Mouse (Mus musculus) thymus, adult 2 months (tissue): ENCODE measurements around the gene Krt33b. TPM values are rescaled to one million over a fixed set of nuclear protein-coding genes. Genes with fewer than 3 reads are reported as not detected.

Experiments
- DNase-seq: peaks from one replicate; pipeline ENCODE4 v3.0.0; 2021
- H3K27ac ChIP-seq: fragments of 200-500 bp; 2 replicates; pipeline ENCODE4 v1.5.1; 2012; ENCODE audit warnings: low read length, control low read depth; ENCODE audit not compliant: control insufficient read depth, insufficient read depth
- H3K27me3 ChIP-seq: fragments of 200-500 bp; 2 replicates; pipeline ENCODE4 v1.6.1; 2012; ENCODE audit warnings: mild to moderate bottlenecking, low read length, moderate library complexity, mixed read lengths; ENCODE audit not compliant: control insufficient read depth, insufficient read depth
- H3K36me3 ChIP-seq: fragments of 200-500 bp; 2 replicates; pipeline ENCODE4 v1.6.1; 2012; ENCODE audit warnings: mild to moderate bottlenecking, low read length, moderate library complexity; ENCODE audit not compliant: control insufficient read depth, insufficient read depth
- H3K4me1 ChIP-seq: fragments of 200-500 bp; replicated peaks from 2 replicates; pipeline ENCODE4 v1.6.1; 2012; ENCODE audit warnings: low read length; ENCODE audit not compliant: control insufficient read depth, insufficient read depth
- H3K4me3 ChIP-seq: fragments of 200-500 bp; 2 replicates; pipeline ENCODE4 v1.5.1; 2012; ENCODE audit warnings: mild to moderate bottlenecking, low read length, control low read depth, moderate library complexity; ENCODE audit not compliant: control insufficient read depth, insufficient read depth
- CTCF ChIP-seq: fragments of 200-500 bp; IDR thresholded peaks from 2 replicates; pipeline ENCODE4 v1.5.1; 2012; ENCODE audit warnings: mild to moderate bottlenecking, control low read depth, low read length, moderate library complexity, borderline replicate concordance; ENCODE audit not compliant: control insufficient read depth, poor library complexity, insufficient read depth; ENCODE audit errors: extremely low read depth
- POLR2A ChIP-seq: fragments of 200-500 bp; IDR thresholded peaks from 2 replicates; pipeline ENCODE4 v1.6.1; 2012; ENCODE audit warnings: mild to moderate bottlenecking, low read length, control low read depth, moderate library complexity; ENCODE audit not compliant: control insufficient read depth, poor library complexity, insufficient read depth; ENCODE audit errors: extremely low read depth
- WGBS: fragments of 180-500 bp; shearing (Covaris S2); methylation state at CpG from one replicate; pipeline ENCODE4 v1.1.7; 2018; 5-methylcytosine and 5-hydroxymethylcytosine counted together
- polyA plus RNA-seq: library from polyadenylated mRNA; depleted of rRNA; stranded (reverse); fragments of >200 nt; gene quantifications from 2 replicates; pipeline ENCODE4 v1.2.3, GENCODE M21; 2012; rRNA removed

Krt33b gene
- polyA plus RNA-seq, 1 experiment = 0.44 TPM

- H3K27ac ChIP-seq = no peak overlapping the region
- no peak for DNase-seq
- no peak overlapping the region for H3K4me3 ChIP-seq
- 85% methylated on average over 20 of the region's 20 CpGs for WGBS
- no peaks in the 10 kb centered on the region for H3K27me3 ChIP-seq
- TF ChIP-seq POLR2A = no peak
- TF ChIP-seq CTCF = no peak
- no peaks in the 10 kb centered on the region for H3K36me3 ChIP-seq
- no peaks in the 10 kb centered on the region for H3K4me1 ChIP-seq
Measured at GRCm38 (mm10) chr11:99985291-99986092, 44.2 kb downstream of the Krt33b start.

- Histone ChIP-seq H3K27ac (no peak overlapping the region), H3K4me1 (no peaks in the 10 kb centered on the region), H3K27me3 (no peaks in the 10 kb centered on the region), H3K4me3 (no peak overlapping the region), H3K36me3 (no peaks in the 10 kb centered on the region)
- no peak for DNase-seq
- TF ChIP-seq POLR2A (no peak), CTCF (no peak)
- WGBS = 93% methylated on average over 1 of the region's 1 CpGs
Measured at GRCm38 (mm10) chr11:99983442-99983841, 46.2 kb downstream of the Krt33b start.

- Histone ChIP-seq H3K36me3 (no peaks in the 10 kb centered on the region), H3K4me3 (no peak overlapping the region), H3K27me3 (no peaks in the 10 kb centered on the region), H3K27ac (no peak overlapping the region), H3K4me1 (no peaks in the 10 kb centered on the region)
- 94% methylated on average over 9 of the region's 9 CpGs for WGBS
- no peak for DNase-seq
- no peak for TF ChIP-seq POLR2A
Measured at GRCm38 (mm10) chr11:99982731-99983130, 46.9 kb downstream of the Krt33b start.

GRCm38 (mm10) chr11:99978953-99979352 lies 50.7 kb downstream of the Krt33b start, which contains the start of gene Krtap29-1:
Gene Krtap29-1, minus strand, starts transcription at chr11:99979053.
- H3K36me3 ChIP-seq = no peaks in the 10 kb centered on the region
- WGBS = 78% methylated on average over 5 of the region's 5 CpGs
- DNase-seq = no peak
- no peaks in the 10 kb centered on the region for H3K4me1 ChIP-seq
- TF ChIP-seq POLR2A (no peak), CTCF (no peak)
- no peaks in the 10 kb centered on the region for H3K27me3 ChIP-seq
- H3K4me3 ChIP-seq = no peak within 1 kb of the TSS
- no peak within 1 kb of the TSS for H3K27ac ChIP-seq

Other genes with a start within 250 kb of the Krt33b start
- gene Krtap4-8, start 249.2 kb downstream of the Krt33b start, polyA plus RNA-seq = not detected in 2 replicates
- gene Krtap4-9, start 244.7 kb downstream of the Krt33b start, polyA plus RNA-seq = 0.17 TPM in 1 of 2 replicates, not detected in the other
- gene Gm11596, start 236.4 kb downstream of the Krt33b start, polyA plus RNA-seq = not detected in 2 replicates
- not detected in 2 replicates for gene Gm11569, start 230.9 kb downstream of the Krt33b start, polyA plus RNA-seq
- gene Gm11554, start 225.4 kb downstream of the Krt33b start, polyA plus RNA-seq = not detected in 2 replicates
- gene Krtap4-13, start 220.0 kb downstream of the Krt33b start, polyA plus RNA-seq = not detected in 2 replicates
- gene Gm11564, start 214.2 kb downstream of the Krt33b start, polyA plus RNA-seq = not detected in 2 replicates
- gene 2300003K06Rik, start 191.8 kb downstream of the Krt33b start, polyA plus RNA-seq = not detected in 2 replicates
- 0.28 TPM in 1 of 2 replicates, not detected in the other for gene Krtap4-16, start 178.3 kb downstream of the Krt33b start, polyA plus RNA-seq
- not detected in 2 replicates for gene Gm11568, start 172.0 kb downstream of the Krt33b start, polyA plus RNA-seq
- gene Gm11559, start 165.4 kb downstream of the Krt33b start, polyA plus RNA-seq = 0.31 TPM in 1 of 2 replicates, not detected in the other
- not detected in 2 replicates for gene Krtap9-1, start 156.5 kb downstream of the Krt33b start, polyA plus RNA-seq
- gene Gm11567, start 150.7 kb downstream of the Krt33b start, polyA plus RNA-seq = not detected in 2 replicates
- 0.13 TPM in 1 of 2 replicates, not detected in the other for gene Krtap31-1, start 121.9 kb downstream of the Krt33b start, polyA plus RNA-seq
- gene Gm11565, start 115.1 kb downstream of the Krt33b start, polyA plus RNA-seq = not detected in 2 replicates
- gene Krtap31-2, start 93.6 kb downstream of the Krt33b start, polyA plus RNA-seq = 0.11 TPM in 1 of 2 replicates, not detected in the other
- not detected in 2 replicates for gene Krtap9-5, start 81.4 kb downstream of the Krt33b start, polyA plus RNA-seq
- gene Krtap29-1, start 50.8 kb downstream of the Krt33b start, polyA plus RNA-seq = not detected in 2 replicates
- not detected in 2 replicates for gene Krtap16-1, start 43.3 kb downstream of the Krt33b start, polyA plus RNA-seq
- gene Krtap17-1, start 35.9 kb downstream of the Krt33b start, polyA plus RNA-seq = 0.31 and 0.43 TPM in 2 replicates
- 0.11 and 0.14 TPM in 2 replicates for gene Krt33a, start 13.7 kb downstream of the Krt33b start, polyA plus RNA-seq
- not detected in 2 replicates for gene Krt34, start 11.7 kb upstream of the Krt33b start, polyA plus RNA-seq
- 0.15 and 0.23 TPM in 2 replicates for gene Krt31, start 20.7 kb upstream of the Krt33b start, polyA plus RNA-seq
- gene Krt32, start 58.4 kb upstream of the Krt33b start, polyA plus RNA-seq = 0.18 and 0.30 TPM in 2 replicates
- 0.13 and 0.20 TPM in 2 replicates for gene Krt35, start 66.4 kb upstream of the Krt33b start, polyA plus RNA-seq
- gene Krt36, start 75.8 kb upstream of the Krt33b start, polyA plus RNA-seq = 0.79 and 0.90 TPM in 2 replicates
- gene Krt13, start 91.7 kb upstream of the Krt33b start, polyA plus RNA-seq = 0.92 and 0.98 TPM in 2 replicates
- gene Krt15, start 106.1 kb upstream of the Krt33b start, polyA plus RNA-seq = 0.85 and 1.1 TPM in 2 replicates
- 8.7 and 13.0 TPM in 2 replicates for gene Krt19, start 118.8 kb upstream of the Krt33b start, polyA plus RNA-seq
- gene Krt9, start 163.4 kb upstream of the Krt33b start, polyA plus RNA-seq = 0.31 and 0.42 TPM in 2 replicates
- 59.7 and 80.7 TPM in 2 replicates for gene Krt14, start 177.7 kb upstream of the Krt33b start, polyA plus RNA-seq
- gene Krt16, start 219.0 kb upstream of the Krt33b start, polyA plus RNA-seq = 4.1 and 4.8 TPM in 2 replicates
- 238 and 276 TPM in 2 replicates for gene Krt17, start 231.2 kb upstream of the Krt33b start, polyA plus RNA-seq
- gene Krt42, start 240.0 kb upstream of the Krt33b start, polyA plus RNA-seq = 0.31 and 0.97 TPM in 2 replicates